ENCODE assay signal across 19 mouse cellular contexts in genomic region chr2:24538890-24539573, GRCm38 (mm10).
A peak's percentile ranks its signal among the peaks of the same experiment; 100 is the strongest.
DNase-seq lines count a peak whose midpoint lies in the region; ATAC-seq lines count a peak whose summit lies in the region.
"Had no signal": no experiment of that assay in that cellular context is flagged by ENCODE, and none has a peak within 500 bp of the region (broad histone marks: within the 10 kb centered on the region; RNA-seq: fewer than 3 reads in every experiment).

No protein-coding gene starts in this region.

- WGBS in forebrain, embryonic 13.5 days = 40% methylated on average over 7 of the region's 7 CpGs
- WGBS in forebrain, embryonic 12.5 days = 40% methylated on average over 7 of the region's 7 CpGs
- WGBS in hindbrain, embryonic 16.5 days = 36% methylated on average over 7 of the region's 7 CpGs
- 29% methylated on average over 7 of the region's 7 CpGs for WGBS in neural tube, embryonic 13.5 days

- DNase-seq in kidney, postnatal 4 days = peak; percentile 45 to 61
- DNase-seq in kidney, adult 8-10 months = no peak
- DNase-seq in ovary, adult 18-20 months (ENCODE audit: low spot score) = no peak
- DNase-seq in right cerebral cortex, adult 18-20 months = no peak
- DNase-seq: adrenal gland, postnatal 25 days; cerebellum, adult 9-11 months; gastrocnemius, adult 2 months; heart, postnatal 36 days; liver, postnatal 0 days; lung, postnatal 4 days; right cerebral cortex, postnatal 4 days; thymus, postnatal 4 days had no signal

- no peak overlapping the region for H3K4me3 ChIP-seq in forebrain, embryonic 13.5 days
- H3K4me3 ChIP-seq in forebrain, embryonic 12.5 days (replicated peaks) = no peak overlapping the region
- no peak overlapping the region for H3K4me3 ChIP-seq in hindbrain, embryonic 16.5 days (ENCODE audit: low read length)
- H3K4me3 ChIP-seq in neural tube, embryonic 13.5 days = no peak overlapping the region
- H3K4me3 ChIP-seq: gastrocnemius, adult 2 months; limb, embryonic 13.5 days had no signal

- no peak overlapping the region for H3K27ac ChIP-seq in forebrain, embryonic 13.5 days
- no peak overlapping the region for H3K27ac ChIP-seq in forebrain, embryonic 12.5 days
- H3K27ac ChIP-seq in hindbrain, embryonic 16.5 days (ENCODE audit: low read depth, low read length) = peak overlapping the region; percentile 29; the same call in 1 of the 2 replicates
- peak overlapping the region; percentile 84 for H3K27ac ChIP-seq in neural tube, embryonic 13.5 days (replicated peaks)
- H3K27ac ChIP-seq: gastrocnemius, adult 2 months; limb, embryonic 13.5 days had no signal

- H3K9ac ChIP-seq in forebrain, embryonic 13.5 days = no peak overlapping the region
- no peak overlapping the region for H3K9ac ChIP-seq in forebrain, embryonic 12.5 days
- H3K9ac ChIP-seq in hindbrain, embryonic 16.5 days (ENCODE audit: low read depth, low read length) = no peak overlapping the region
- no peak overlapping the region for H3K9ac ChIP-seq in neural tube, embryonic 13.5 days
- H3K9ac ChIP-seq: limb, embryonic 13.5 days; liver, postnatal 0 days had no signal

- no peak for ATAC-seq in forebrain, embryonic 13.5 days
- no peak for ATAC-seq in forebrain, embryonic 12.5 days (ENCODE audit: low FRiP score)
- ATAC-seq in hindbrain, embryonic 16.5 days = peak; percentile 94
- peak; percentile 95 for ATAC-seq in neural tube, embryonic 13.5 days (ENCODE audit: low read depth)
- ATAC-seq: activated CD4-positive, CD25-positive, alpha-beta regulatory T cell, adult 4 months; intestine, postnatal 0 days; liver, postnatal 0 days had no signal

- no peaks in the 10 kb centered on the region for H3K9me3 ChIP-seq in forebrain, embryonic 13.5 days (replicated peaks)
- H3K9me3 ChIP-seq in forebrain, embryonic 12.5 days = no peaks in the 10 kb centered on the region
- no peaks in the 10 kb centered on the region for H3K9me3 ChIP-seq in hindbrain, embryonic 16.5 days (ENCODE audit: control insufficient read depth, low read length)
- no peaks in the 10 kb centered on the region for H3K9me3 ChIP-seq in neural tube, embryonic 13.5 days
- H3K9me3 ChIP-seq: limb, embryonic 13.5 days had no signal

- H3K27me3 ChIP-seq in forebrain, embryonic 13.5 days = no peaks in the 10 kb centered on the region
- no peaks in the 10 kb centered on the region for H3K27me3 ChIP-seq in forebrain, embryonic 12.5 days
- no peaks in the 10 kb centered on the region for H3K27me3 ChIP-seq in hindbrain, embryonic 16.5 days (replicated peaks; ENCODE audit: control insufficient read depth, insufficient read depth, low read length)
- H3K27me3 ChIP-seq in neural tube, embryonic 13.5 days = no peaks in the 10 kb centered on the region
- H3K27me3 ChIP-seq: limb, embryonic 13.5 days had no signal

- 0 out of 2 replicates have a peak overlapping the region, but pooled peaks have one; percentile 12 for H3K4me2 ChIP-seq in forebrain, embryonic 13.5 days
- H3K4me2 ChIP-seq in forebrain, embryonic 12.5 days = no peak overlapping the region
- peak overlapping the region; percentile 27 for H3K4me2 ChIP-seq in hindbrain, embryonic 16.5 days (ENCODE audit: low read length)
- H3K4me2 ChIP-seq in neural tube, embryonic 13.5 days = no peak overlapping the region
- H3K4me2 ChIP-seq: limb, embryonic 13.5 days had no signal

- H3K36me3 ChIP-seq in forebrain, embryonic 13.5 days (ENCODE audit: poor library complexity, severe bottlenecking) = no peaks in the 10 kb centered on the region
- no peaks in the 10 kb centered on the region for H3K36me3 ChIP-seq in forebrain, embryonic 12.5 days (replicated peaks)
- H3K36me3 ChIP-seq in hindbrain, embryonic 16.5 days (ENCODE audit: control insufficient read depth, insufficient read depth, low read length) = no peaks in the 10 kb centered on the region
- no peaks in the 10 kb centered on the region for H3K36me3 ChIP-seq in neural tube, embryonic 13.5 days
- H3K36me3 ChIP-seq: limb, embryonic 13.5 days had no signal

- 0 out of 2 replicates have a peak, but pooled peaks cover 5% of the 10 kb centered on the region for H3K4me1 ChIP-seq in forebrain, embryonic 13.5 days
- peaks cover 4% of the 10 kb centered on the region for H3K4me1 ChIP-seq in forebrain, embryonic 12.5 days
- peaks cover 6% of the 10 kb centered on the region for H3K4me1 ChIP-seq in hindbrain, embryonic 16.5 days (ENCODE audit: control insufficient read depth, insufficient read depth, low read depth, low read length)
- peaks cover 18% of the 10 kb centered on the region for H3K4me1 ChIP-seq in neural tube, embryonic 13.5 days (replicated peaks)
- H3K4me1 ChIP-seq: limb, embryonic 13.5 days had no signal

Comparison
In these comparisons a context has a peak if more than half of its experiments do, and no peak if none do; other contexts are left out.
1. H3K4me2 ChIP-seq: peak in forebrain, embryonic 13.5 days (single experiment) and hindbrain, embryonic 16.5 days (single experiment); none in forebrain, embryonic 12.5 days (single experiment) and neural tube, embryonic 13.5 days (single experiment).
2. DNase-seq: peak in kidney, postnatal 4 days (2 of 2); none in kidney, adult 8-10 months (0 of 2), ovary, adult 18-20 months (single experiment) and right cerebral cortex, adult 18-20 months (single experiment).
3. ATAC-seq: peak in hindbrain, embryonic 16.5 days (single experiment) and neural tube, embryonic 13.5 days (single experiment); none in forebrain, embryonic 13.5 days (single experiment) and forebrain, embryonic 12.5 days (single experiment).
4. H3K27ac ChIP-seq: peak in hindbrain, embryonic 16.5 days (single experiment) and neural tube, embryonic 13.5 days (single experiment); none in forebrain, embryonic 13.5 days (single experiment) and forebrain, embryonic 12.5 days (single experiment).